Mouse (Mus musculus) MEL (cell line): ENCODE results near the gene Iba57. TPM values are rescaled to one million over a fixed set of nuclear protein-coding genes. Genes with fewer than 3 reads are reported as not detected.

ENCODE experiments used
- DNase-seq: peaks from one replicate; pipeline ENCODE4 v3.0.0; 2011; ENCODE audit warnings: low read depth, low spot score
- H3K27ac ChIP-seq: 2 replicates; pipeline ENCODE4 v1.5.1; 2012; ENCODE audit warnings: low read depth, mild to moderate bottlenecking, control low read depth, low read length, moderate library complexity; ENCODE audit not compliant: control insufficient read depth
- H3K27me3 ChIP-seq, 2 experiments: fragments of 150-350 bp in 1 of 2; sonication (generic) in 1 of 2; 2 replicates each; pipeline ENCODE4 v1.6.1; 2012; ENCODE audit warnings: low read length in 2 of 2, mild to moderate bottlenecking in 2 of 2, improper control_type of control experiment in 1 of 2, moderate library complexity in 1 of 2; ENCODE audit not compliant: insufficient read depth in 2 of 2, control insufficient read depth in 1 of 2
- H3K36me3 ChIP-seq, 2 experiments: 2 replicates each; pipeline ENCODE4 v1.6.1; 2012 to 2014; ENCODE audit warnings: low read length in 2 of 2, improper control_type of control experiment in 1 of 2, inconsistent platforms in 1 of 2, mild to moderate bottlenecking in 1 of 2; ENCODE audit not compliant: insufficient read depth in 2 of 2, control insufficient read depth in 1 of 2
- H3K4me1 ChIP-seq, 2 experiments: fragments of 150-350 bp in 1 of 2; sonication (generic) in 1 of 2; 2 replicates each; pipeline ENCODE4 v1.6.1; 2012; ENCODE audit warnings: low read length in 2 of 2, improper control_type of control experiment in 1 of 2, mild to moderate bottlenecking in 1 of 2; ENCODE audit not compliant: insufficient read depth in 2 of 2, control insufficient read depth in 1 of 2
- H3K4me3 ChIP-seq, 2 experiments: fragments of 150-350 bp in 1 of 2; sonication (generic) in 1 of 2; 2 replicates each; pipeline ENCODE4 v1.5.1; 2012; ENCODE audit warnings: low read depth in 2 of 2, low read length in 2 of 2, mild to moderate bottlenecking in 2 of 2, moderate library complexity in 2 of 2, control low read depth in 1 of 2, improper control_type of control experiment in 1 of 2; ENCODE audit not compliant: control insufficient read depth in 1 of 2, insufficient read depth in 1 of 2
- H3K79me2 ChIP-seq: 2 replicates; pipeline ENCODE4 v1.6.1; 2012; ENCODE audit warnings: mild to moderate bottlenecking, low read length, moderate library complexity; ENCODE audit not compliant: control insufficient read depth, poor library complexity, insufficient read depth
- H3K9ac ChIP-seq: 2 replicates; pipeline ENCODE4 v1.6.1; 2012; ENCODE audit warnings: low read depth, mild to moderate bottlenecking, control low read depth, low read length, moderate library complexity; ENCODE audit not compliant: control insufficient read depth, poor library complexity, severe bottlenecking
- H3K9me3 ChIP-seq: fragments of 150-350 bp; sonication (generic); replicated peaks from 2 replicates; pipeline ENCODE4 v1.6.1; 2012; ENCODE audit warnings: mild to moderate bottlenecking, low read length, improper control_type of control experiment, moderate library complexity; ENCODE audit not compliant: insufficient read depth
- CHD1 ChIP-seq: IDR thresholded peaks from 2 replicates; pipeline ENCODE4 v1.6.1; 2012; ENCODE audit warnings: low read depth, mild to moderate bottlenecking, inconsistent platforms, low read length, improper control_type of control experiment
- CHD2 ChIP-seq: IDR thresholded peaks from 2 replicates; pipeline ENCODE4 v1.6.1; 2011; ENCODE audit warnings: low read length, improper control_type of control experiment
- CTCF ChIP-seq, 3 experiments: IDR thresholded peaks in 2 of 3; conservative IDR thresholded peaks in 1 of 3; 2 replicates each; pipeline ENCODE4 v1.5.1; 2011 to 2012; ENCODE audit warnings: low read length in 3 of 3, low read depth in 2 of 3, mild to moderate bottlenecking in 2 of 3, improper control_type of control experiment in 1 of 3, inconsistent platforms in 1 of 3, mixed read lengths in 1 of 3, moderate library complexity in 1 of 3; ENCODE audit not compliant: control insufficient read depth in 1 of 3, insufficient read depth in 1 of 3, poor library complexity in 1 of 3, severe bottlenecking in 1 of 3
- EP300 ChIP-seq, 2 experiments: IDR thresholded peaks; 2 replicates each; pipeline ENCODE4 v1.6.1; 2011; ENCODE audit warnings: improper control_type of control experiment in 2 of 2, low read length in 2 of 2, low read depth in 1 of 2, mild to moderate bottlenecking in 1 of 2
- ETS1 ChIP-seq: IDR thresholded peaks from 2 replicates; pipeline ENCODE4 v1.6.1; 2012; ENCODE audit warnings: low read depth, mild to moderate bottlenecking, inconsistent platforms, low read length, improper control_type of control experiment, moderate library complexity
- GATA1 ChIP-seq: IDR thresholded peaks from 2 replicates; pipeline ENCODE4 v1.6.1; 2011; ENCODE audit warnings: low read depth, low read length, improper control_type of control experiment
- HCFC1 ChIP-seq: IDR thresholded peaks from 2 replicates; pipeline ENCODE4 v1.6.1; 2012; ENCODE audit warnings: low read depth, mild to moderate bottlenecking, inconsistent platforms, low read length, improper control_type of control experiment, moderate library complexity
- KAT2A ChIP-seq: conservative IDR thresholded peaks from 2 replicates; pipeline ENCODE4 v1.6.1; 2012; ENCODE audit warnings: low read depth, low read length, improper control_type of control experiment, inconsistent platforms
- MAFK ChIP-seq: IDR thresholded peaks from 2 replicates; pipeline ENCODE4 v1.6.1; 2011; ENCODE audit warnings: low read depth, mild to moderate bottlenecking, low read length, improper control_type of control experiment, borderline replicate concordance
- MAZ ChIP-seq: IDR thresholded peaks from 2 replicates; pipeline ENCODE4 v1.6.1; 2012; ENCODE audit warnings: low read depth, mild to moderate bottlenecking, inconsistent platforms, low read length, improper control_type of control experiment
- MEF2A ChIP-seq: IDR thresholded peaks from 2 replicates; pipeline ENCODE4 v1.6.1; 2014; ENCODE audit warnings: low read depth, mild to moderate bottlenecking, inconsistent platforms, low read length, improper control_type of control experiment; ENCODE audit not compliant: poor library complexity, insufficient replicate concordance, severe bottlenecking; ENCODE audit errors: extremely low read depth
- MXI1 ChIP-seq: IDR thresholded peaks from 2 replicates; pipeline ENCODE4 v1.6.1; 2011; ENCODE audit warnings: mild to moderate bottlenecking, low read depth, low read length, improper control_type of control experiment
- MYC ChIP-seq: IDR thresholded peaks from 2 replicates; pipeline ENCODE4 v1.6.1; 2011; ENCODE audit warnings: low read depth, mild to moderate bottlenecking, low read length, improper control_type of control experiment, moderate library complexity
- NELFE ChIP-seq: IDR thresholded peaks from 2 replicates; pipeline ENCODE4 v1.6.1; 2011; ENCODE audit warnings: low read depth, low read length, improper control_type of control experiment
- NRF1 ChIP-seq: IDR thresholded peaks from 2 replicates; pipeline ENCODE4 v1.6.1; 2014; ENCODE audit warnings: low read depth, mild to moderate bottlenecking, inconsistent platforms, low read length, improper control_type of control experiment, moderate library complexity; ENCODE audit not compliant: poor library complexity, insufficient read depth, severe bottlenecking
- POLR2A ChIP-seq, 2 experiments: IDR thresholded peaks; 2 replicates each; pipeline ENCODE4 v1.6.1; 2011 to 2012; ENCODE audit warnings: low read length in 2 of 2, mild to moderate bottlenecking in 2 of 2, control low read depth in 1 of 2, improper control_type of control experiment in 1 of 2, low read depth in 1 of 2, moderate library complexity in 1 of 2; ENCODE audit not compliant: control insufficient read depth in 1 of 2, insufficient read depth in 1 of 2, poor library complexity in 1 of 2
- POLR2AphosphoS2 ChIP-seq: IDR thresholded peaks from 2 replicates; pipeline ENCODE4 v1.6.1; 2011; ENCODE audit warnings: low read length, improper control_type of control experiment
- POLR2AphosphoS5 ChIP-seq: IDR thresholded peaks from 2 replicates; pipeline ENCODE4 v1.6.1; 2012; ENCODE audit warnings: low read depth, borderline replicate concordance, mild to moderate bottlenecking, inconsistent platforms, low read length, moderate library complexity, mixed read lengths
- RAD21 ChIP-seq: IDR thresholded peaks from 2 replicates; pipeline ENCODE4 v1.6.1; 2011; ENCODE audit warnings: mild to moderate bottlenecking, low read depth, low read length, improper control_type of control experiment
- RCOR1 ChIP-seq: IDR thresholded peaks from 2 replicates; pipeline ENCODE4 v1.6.1; 2012; ENCODE audit warnings: low read depth, mild to moderate bottlenecking, inconsistent platforms, low read length, improper control_type of control experiment
- SIN3A ChIP-seq: IDR thresholded peaks from 2 replicates; pipeline ENCODE4 v1.6.1; 2012; ENCODE audit warnings: low read length, improper control_type of control experiment, inconsistent platforms
- TAL1 ChIP-seq: IDR thresholded peaks from 2 replicates; pipeline ENCODE4 v1.6.1; 2012; ENCODE audit warnings: mild to moderate bottlenecking, inconsistent platforms, low read length, moderate library complexity, mixed read lengths
- TBP ChIP-seq: IDR thresholded peaks from 2 replicates; pipeline ENCODE4 v1.8.0; 2011; ENCODE audit warnings: low read depth, low read length, improper control_type of control experiment
- TCF12 ChIP-seq: IDR thresholded peaks from 2 replicates; pipeline ENCODE4 v1.6.1; 2014; ENCODE audit warnings: low read depth, mild to moderate bottlenecking, inconsistent platforms, low read length, improper control_type of control experiment, moderate library complexity
- UBTF ChIP-seq: IDR thresholded peaks from 2 replicates; pipeline ENCODE4 v1.6.1; 2012; ENCODE audit warnings: low read depth, mild to moderate bottlenecking, inconsistent platforms, low read length, improper control_type of control experiment, moderate library complexity, borderline replicate concordance; ENCODE audit not compliant: insufficient read depth
- USF1 ChIP-seq: IDR thresholded peaks from 2 replicates; pipeline ENCODE4 v1.6.1; 2014; ENCODE audit warnings: low read depth, mild to moderate bottlenecking, inconsistent platforms, low read length, improper control_type of control experiment, moderate library complexity
- ZC3H11A ChIP-seq: IDR thresholded peaks from 2 replicates; pipeline ENCODE4 v1.6.1; 2012; ENCODE audit warnings: low read depth, mild to moderate bottlenecking, inconsistent platforms, low read length, improper control_type of control experiment
- ZKSCAN1 ChIP-seq: IDR thresholded peaks from 2 replicates; pipeline ENCODE4 v1.6.1; 2012; ENCODE audit warnings: low read depth, mild to moderate bottlenecking, inconsistent platforms, low read length, improper control_type of control experiment, moderate library complexity
- ZMIZ1 ChIP-seq: IDR thresholded peaks from 2 replicates; pipeline ENCODE4 v1.6.1; 2012; ENCODE audit warnings: low read depth, mild to moderate bottlenecking, inconsistent platforms, low read length, improper control_type of control experiment, moderate library complexity
- polyA plus RNA-seq, 2 experiments: library from polyadenylated mRNA; stranded (reverse) in 1 of 2; unstranded in 1 of 2; fragments of >175 nt in 1 of 2; fragments of >200 nt in 1 of 2; gene quantifications; 2 replicates each; pipeline versions ENCODE4 v1.2.1 to v1.2.4; 2012; ENCODE audit warnings: low replicate concordance in 2 of 2, low read depth in 1 of 2; ENCODE audit not compliant: insufficient read length in 2 of 2, insufficient read depth in 1 of 2, missing spikeins in 1 of 2
- total RNA-seq: library from RNA; depleted of rRNA; stranded (reverse); fragments of 300-350 nt; gene quantifications from 2 replicates; pipeline ENCODE4 v1.2.3, GENCODE M21; 2012

The Iba57 gene
- total and polyA plus RNA-seq, 3 experiments = 14.7 to 18.8 TPM; not detected in 1

GRCm38 (mm10) chr11:59187706-59188105 lies 24.2 kb upstream of the Iba57 start:
- Histone ChIP-seq H3K4me3 (no peak overlapping the region), H3K9me3 (no peaks in the 10 kb centered on the region), H3K4me1 (peaks cover 3 to 16% of the 10 kb centered on the region in 2 experiments; a peak in 3 of 4 replicates), H3K27me3 (no peaks in the 10 kb centered on the region)
- no peak for TF ChIP-seq ETS1
- TF ChIP-seq ZKSCAN1 = no peak
- no peak for TF ChIP-seq TAL1
- no peak for TF ChIP-seq CHD1
- TF ChIP-seq MAFK = no peak
- TF ChIP-seq HCFC1 = no peak
- no peak for TF ChIP-seq POLR2AphosphoS5
- TF ChIP-seq CTCF (IDR thresholded peaks at IDR 0.05 in 2 of 3, conservative IDR thresholded peaks at IDR 0.05 in 1 of 3; ENCODE audit: control insufficient read depth in 1 of 3, insufficient read depth in 1 of 3, low read depth in 2 of 3, low read length in 3 of 3, poor library complexity in 1 of 3, severe bottlenecking in 1 of 3) = no peak
- TF ChIP-seq MXI1 = no peak
- no peak for TF ChIP-seq NRF1
- TF ChIP-seq EP300 (IDR thresholded peaks at IDR 0.05; ENCODE audit: low read depth in 1 of 2, low read length in 2 of 2) = no peak
- TF ChIP-seq POLR2A (IDR thresholded peaks at IDR 0.05; ENCODE audit: control insufficient read depth in 1 of 2, insufficient read depth in 1 of 2, low read depth in 1 of 2, low read length in 2 of 2, poor library complexity in 1 of 2) = no peak
- no peak for TF ChIP-seq MYC
- no peak for TF ChIP-seq KAT2A
- TF ChIP-seq RCOR1 = no peak
- no peak for TF ChIP-seq TBP
- TF ChIP-seq POLR2AphosphoS2 = no peak
- TF ChIP-seq NELFE = no peak
- TF ChIP-seq CHD2 = no peak
- TF ChIP-seq, all 39 proteins: peak for 0
- H3K27ac ChIP-seq = no peak overlapping the region
- no peak for DNase-seq
- H3K79me2 ChIP-seq = peaks cover 23% of the 10 kb centered on the region
- H3K36me3 ChIP-seq = peaks cover 3 to 8% of the 10 kb centered on the region in 2 experiments; a peak in 3 of 4 replicates
- no peak overlapping the region for H3K9ac ChIP-seq

- Histone ChIP-seq H3K9ac (no peak overlapping the region), H3K4me1 (peaks cover 3 to 15% of the 10 kb centered on the region in 2 experiments; a peak in 3 of 4 replicates), H3K36me3 (peaks cover 3 to 8% of the 10 kb centered on the region in 2 experiments; a peak in 3 of 4 replicates), H3K27ac (no peak overlapping the region), H3K79me2 (peaks cover 14% of the 10 kb centered on the region), H3K27me3 (no peaks in the 10 kb centered on the region), H3K9me3 (no peaks in the 10 kb centered on the region), H3K4me3 (no peak overlapping the region)
- no peak for DNase-seq
- TF ChIP-seq TCF12 (no peak), ZMIZ1 (no peak), SIN3A (no peak), USF1 (no peak), UBTF (no peak), KAT2A (no peak), RAD21 (no peak), HCFC1 (no peak), CHD1 (no peak), MAFK (no peak), ZC3H11A (no peak), MAZ (no peak), MEF2A (no peak), GATA1 (no peak)
- TF ChIP-seq, all 39 proteins: peak for 0
Measured at GRCm38 (mm10) chr11:59185490-59185889, 22.0 kb upstream of the Iba57 start.
